Mouse (Mus musculus) CH12.LX (cell line): ENCODE measurements at regions not wholly inside any gene's neighbourhood (a gene's known extent, or its start where the extent isn't known, plus 50 kb on each side); places are given as distances from the start of the nearest gene placed in this dataset.

Source experiments
- DNase-seq: peaks from one replicate; pipeline ENCODE4 v3.0.0-alpha.2; 2013; ENCODE audit errors: extremely low read depth
- H3K27ac ChIP-seq: 2 replicates; pipeline ENCODE4 v1.5.1; 2012; ENCODE audit warnings: low read depth, mild to moderate bottlenecking, control low read depth, moderate library complexity; ENCODE audit not compliant: insufficient read depth
- H3K27me3 ChIP-seq: replicated peaks from 2 replicates; pipeline ENCODE3; 2012; ENCODE audit warnings: inconsistent platforms
- H3K36me3 ChIP-seq, 2 experiments: replicated peaks in 1 of 2; 2 replicates each; pipeline versions ENCODE3 to v1.6.1; 2012; ENCODE audit warnings: inconsistent platforms in 1 of 2, low read length in 1 of 2, mild to moderate bottlenecking in 1 of 2, mixed read lengths in 1 of 2, moderate library complexity in 1 of 2; ENCODE audit not compliant: control insufficient read depth in 1 of 2, insufficient read depth in 1 of 2
- H3K4me1 ChIP-seq, 2 experiments: 2 replicates each; pipeline ENCODE4 v1.6.1; 2012; ENCODE audit warnings: inconsistent platforms in 1 of 2, moderate library complexity in 1 of 2; ENCODE audit not compliant: insufficient read depth in 2 of 2, control insufficient read depth in 1 of 2
- H3K4me2 ChIP-seq: 2 replicates; pipeline ENCODE4 v1.6.1; 2012; ENCODE audit warnings: low read depth, mild to moderate bottlenecking, control low read depth; ENCODE audit not compliant: poor library complexity, insufficient read depth, severe bottlenecking
- H3K4me3 ChIP-seq, 3 experiments: fragments of 150-350 bp in 1 of 3; sonication (generic) in 1 of 3; replicated peaks in 1 of 3; 2 replicates each; pipeline versions ENCODE3 to v1.5.1; 2011 to 2012; ENCODE audit warnings: low read depth in 2 of 3, low read length in 2 of 3, mild to moderate bottlenecking in 2 of 3, moderate library complexity in 2 of 3, control low read depth in 1 of 3, improper control_type of control experiment in 1 of 3, inconsistent platforms in 1 of 3, mixed read lengths in 1 of 3; ENCODE audit not compliant: poor library complexity in 1 of 3
- H3K79me2 ChIP-seq: replicated peaks from 2 replicates; pipeline ENCODE4 v1.6.1; 2012; ENCODE audit warnings: mild to moderate bottlenecking, moderate library complexity; ENCODE audit not compliant: control insufficient read depth, poor library complexity, insufficient read depth, severe bottlenecking; ENCODE audit errors: extremely low read depth
- H3K9ac ChIP-seq: 2 replicates; pipeline ENCODE4 v1.6.1; 2012; ENCODE audit warnings: low read depth, mild to moderate bottlenecking, control low read depth, moderate library complexity; ENCODE audit not compliant: insufficient read depth
- H3K9me3 ChIP-seq: replicated peaks from 2 replicates; pipeline ENCODE3; 2012; ENCODE audit warnings: low read length, inconsistent platforms, mixed read lengths
- BHLHE40 ChIP-seq: IDR thresholded peaks from 2 replicates; pipeline ENCODE4 v1.6.1; 2011; ENCODE audit warnings: mild to moderate bottlenecking, low read depth, low read length, improper control_type of control experiment
- CHD2 ChIP-seq: IDR thresholded peaks from 2 replicates; pipeline ENCODE4 v1.6.1; 2011; ENCODE audit warnings: low read length, improper control_type of control experiment
- CTCF ChIP-seq, 2 experiments: IDR thresholded peaks in 1 of 2; conservative IDR thresholded peaks in 1 of 2; 2 replicates each; pipeline ENCODE4 v1.5.1; 2011 to 2012; ENCODE audit warnings: low read depth in 2 of 2, low read length in 2 of 2, improper control_type of control experiment in 1 of 2, inconsistent platforms in 1 of 2, mild to moderate bottlenecking in 1 of 2, moderate library complexity in 1 of 2
- EP300 ChIP-seq: IDR thresholded peaks from 2 replicates; pipeline ENCODE4 v1.6.1; 2011; ENCODE audit warnings: low read length, improper control_type of control experiment
- ETS1 ChIP-seq: conservative IDR thresholded peaks from 2 replicates; pipeline ENCODE4 v1.6.1; 2012; ENCODE audit warnings: low read depth, mild to moderate bottlenecking, inconsistent platforms, low read length, improper control_type of control experiment, moderate library complexity
- IRF4 ChIP-seq: IDR thresholded peaks from 2 replicates; pipeline ENCODE4 v1.6.1; 2014; ENCODE audit warnings: low read depth, mild to moderate bottlenecking, inconsistent platforms, low read length, improper control_type of control experiment
- JUN ChIP-seq: IDR thresholded peaks from 2 replicates; pipeline ENCODE4 v1.6.1; 2011; ENCODE audit warnings: low read depth, mild to moderate bottlenecking, low read length, improper control_type of control experiment, moderate library complexity; ENCODE audit not compliant: insufficient read depth
- JUND ChIP-seq: conservative IDR thresholded peaks from 2 replicates; pipeline ENCODE4 v1.6.1; 2011; ENCODE audit warnings: low read depth, low read length, improper control_type of control experiment
- KAT2A ChIP-seq: IDR thresholded peaks from 2 replicates; pipeline ENCODE4 v1.6.1; 2012; ENCODE audit warnings: low read length, improper control_type of control experiment, inconsistent platforms; ENCODE audit not compliant: insufficient replicate concordance
- MAFK ChIP-seq: IDR thresholded peaks from 2 replicates; pipeline ENCODE4 v1.6.1; 2011; ENCODE audit warnings: low read length, improper control_type of control experiment; ENCODE audit not compliant: insufficient replicate concordance
- MEF2A ChIP-seq: IDR thresholded peaks from 2 replicates; pipeline ENCODE4 v1.6.1; 2014; ENCODE audit warnings: low read depth, mild to moderate bottlenecking, inconsistent platforms, low read length, improper control_type of control experiment, borderline replicate concordance
- MYC ChIP-seq: IDR thresholded peaks from 2 replicates; pipeline ENCODE4 v1.6.1; 2011; ENCODE audit warnings: low read depth, mild to moderate bottlenecking, improper control_type of control experiment, low read length
- NELFE ChIP-seq: IDR thresholded peaks from 2 replicates; pipeline ENCODE4 v1.6.1; 2011; ENCODE audit warnings: low read depth, low read length, improper control_type of control experiment
- PAX5 ChIP-seq: IDR thresholded peaks from 2 replicates; pipeline ENCODE4 v1.6.1; 2012; ENCODE audit warnings: low read length, inconsistent platforms, mixed read lengths
- POLR2A ChIP-seq: IDR thresholded peaks from 2 replicates; pipeline ENCODE4 v1.6.1; 2011; ENCODE audit warnings: low read depth, mild to moderate bottlenecking, improper control_type of control experiment, low read length
- POLR2AphosphoS2 ChIP-seq: IDR thresholded peaks from 2 replicates; pipeline ENCODE4 v1.6.1; 2011; ENCODE audit warnings: low read depth, low read length, improper control_type of control experiment
- RAD21 ChIP-seq: IDR thresholded peaks from 2 replicates; pipeline ENCODE4 v1.6.1; 2011; ENCODE audit warnings: low read depth, mild to moderate bottlenecking, low read length, improper control_type of control experiment, moderate library complexity
- SMC3 ChIP-seq: IDR thresholded peaks from 2 replicates; pipeline ENCODE4 v1.6.1; 2011; ENCODE audit warnings: low read depth, low read length, improper control_type of control experiment
- TBP ChIP-seq: conservative IDR thresholded peaks from 2 replicates; pipeline ENCODE4 v1.6.1; 2011; ENCODE audit warnings: low read depth, low read length, improper control_type of control experiment
- TCF12 ChIP-seq: IDR thresholded peaks from 2 replicates; pipeline ENCODE4 v1.6.1; 2014; ENCODE audit warnings: low read depth, mild to moderate bottlenecking, inconsistent platforms, low read length, improper control_type of control experiment
- USF1 ChIP-seq: IDR thresholded peaks from 2 replicates; pipeline ENCODE4 v1.6.1; 2014; ENCODE audit warnings: low read depth, mild to moderate bottlenecking, inconsistent platforms, low read length, improper control_type of control experiment
- USF2 ChIP-seq: conservative IDR thresholded peaks from 2 replicates; pipeline ENCODE4 v1.6.1; 2011; ENCODE audit warnings: low read depth, low read length, improper control_type of control experiment
- ZC3H11A ChIP-seq: IDR thresholded peaks from 2 replicates; pipeline ENCODE4 v1.6.1; 2012; ENCODE audit warnings: low read depth, mild to moderate bottlenecking, inconsistent platforms, low read length, improper control_type of control experiment
- dilution Hi-C: fragments of 300-500 bp; cut with MboI; formaldehyde crosslinking; loops from 2 replicates; pipeline ENCODE4 v1.14.3; 2020; ENCODE audit warnings: low sequenced_read_pairs; ENCODE audit not compliant: extremely low pct_unique_long_range_greater_than_20kb, extremely low pct_ligation_motif_present
- in situ Hi-C: fragments of 300-500 bp; cut with MboI; formaldehyde crosslinking; loops from 3 replicates; pipeline ENCODE4 v1.14.3; 2019; ENCODE audit warnings: low sequenced_read_pairs, low pct_ligation_motif_present, low pct_unique_long_range_greater_than_20kb, mixed read lengths

GRCm38 (mm10) chr13:107141209-107141608 lies 119.3 kb upstream of the Kif2a start:
- no peak for TF ChIP-seq ETS1
- peak in 1 of 2 experiments; percentile 53; a peak in 2 of 4 replicates for TF ChIP-seq CTCF (conservative IDR thresholded peaks at IDR 0.05 in 1 of 2, IDR thresholded peaks at IDR 0.05 in 1 of 2; ENCODE audit: low read depth in 2 of 2, low read length in 2 of 2)
- TF ChIP-seq PAX5: no peak
- peak; percentile 24; the same call in 1 of the 2 replicates for TF ChIP-seq SMC3
- no peak for TF ChIP-seq JUND
- no peak for TF ChIP-seq ZC3H11A
- no peak for TF ChIP-seq JUN
- no peak for TF ChIP-seq USF2
- TF ChIP-seq RAD21: peak; percentile 26
- TF ChIP-seq POLR2AphosphoS2: no peak
- TF ChIP-seq NELFE: no peak
- no peak for TF ChIP-seq KAT2A
- TF ChIP-seq MAFK: no peak
- no peak for TF ChIP-seq MYC
- no peak for TF ChIP-seq MEF2A
- TF ChIP-seq BHLHE40: no peak
- Histone ChIP-seq H3K4me1 (no peaks in the 10 kb centered on the region), H3K9me3 (no peaks in the 10 kb centered on the region), H3K4me3 (no peak overlapping the region), H3K36me3 (no peaks in the 10 kb centered on the region), H3K27me3 (no peaks in the 10 kb centered on the region), H3K27ac (no peak overlapping the region), H3K4me2 (peak overlapping the region; percentile 60; the same call in 1 of the 2 replicates), H3K9ac (no peak overlapping the region), H3K79me2 (no peaks in the 10 kb centered on the region)
- peak; percentile 12 for DNase-seq
- in situ Hi-C loops: no loop called here
- dilution Hi-C loops: no loop called here

- Histone ChIP-seq H3K27me3 (no peaks in the 10 kb centered on the region), H3K4me3 (no peak overlapping the region), H3K4me1 (peaks cover 5 to 13% of the 10 kb centered on the region in 2 experiments; a peak in 1 of 4 replicates), H3K4me2 (peak overlapping the region; percentile 93), H3K9ac (no peak overlapping the region), H3K79me2 (no peaks in the 10 kb centered on the region), H3K9me3 (no peaks in the 10 kb centered on the region), H3K27ac (no peak overlapping the region), H3K36me3 (no peaks in the 10 kb centered on the region)
- peak; percentile 31 for DNase-seq
- dilution Hi-C loops (no loop called here), in situ Hi-C loops (no loop called here)
- no peak for TF ChIP-seq POLR2A
- TF ChIP-seq MEF2A: peak; percentile 95
- TF ChIP-seq JUN: peak; percentile 88
- TF ChIP-seq EP300: peak; percentile 66; the same call in 1 of the 2 replicates
- TF ChIP-seq TBP: 0 out of 2 replicates have a peak, but pooled peaks have one; percentile 19
- 0 out of 2 replicates have a peak, but pooled peaks have one; percentile 18 for TF ChIP-seq USF1
- peak; percentile 93 for TF ChIP-seq ETS1
- no peak for TF ChIP-seq KAT2A
- TF ChIP-seq JUND: peak; percentile 61
- no peak for TF ChIP-seq RAD21
- TF ChIP-seq IRF4: peak; percentile 89
- no peak for TF ChIP-seq TCF12
- TF ChIP-seq BHLHE40: peak; percentile 72
- no peak for TF ChIP-seq CHD2
- no peak for TF ChIP-seq NELFE
Measured at GRCm38 (mm10) chr13:107134125-107134524, 112.2 kb upstream of the Kif2a start.
